Mouse (Mus musculus) thymus, adult 2 months (tissue): ENCODE measurements around the gene Foxa1. TPM values are rescaled to one million over a fixed set of nuclear protein-coding genes. Genes with fewer than 3 reads are reported as not detected.

Experiments used
- DNase-seq: peaks from one replicate; pipeline ENCODE4 v3.0.0; 2021
- H3K27ac ChIP-seq: fragments of 200-500 bp; 2 replicates; pipeline ENCODE4 v1.5.1; 2012; ENCODE audit warnings: low read length, control low read depth; ENCODE audit not compliant: control insufficient read depth, insufficient read depth
- H3K27me3 ChIP-seq: fragments of 200-500 bp; 2 replicates; pipeline ENCODE4 v1.6.1; 2012; ENCODE audit warnings: mild to moderate bottlenecking, low read length, moderate library complexity, mixed read lengths; ENCODE audit not compliant: control insufficient read depth, insufficient read depth
- H3K36me3 ChIP-seq: fragments of 200-500 bp; 2 replicates; pipeline ENCODE4 v1.6.1; 2012; ENCODE audit warnings: mild to moderate bottlenecking, low read length, moderate library complexity; ENCODE audit not compliant: control insufficient read depth, insufficient read depth
- H3K4me1 ChIP-seq: fragments of 200-500 bp; replicated peaks from 2 replicates; pipeline ENCODE4 v1.6.1; 2012; ENCODE audit warnings: low read length; ENCODE audit not compliant: control insufficient read depth, insufficient read depth
- H3K4me3 ChIP-seq: fragments of 200-500 bp; 2 replicates; pipeline ENCODE4 v1.5.1; 2012; ENCODE audit warnings: mild to moderate bottlenecking, low read length, control low read depth, moderate library complexity; ENCODE audit not compliant: control insufficient read depth, insufficient read depth
- CTCF ChIP-seq: fragments of 200-500 bp; IDR thresholded peaks from 2 replicates; pipeline ENCODE4 v1.5.1; 2012; ENCODE audit warnings: mild to moderate bottlenecking, control low read depth, low read length, moderate library complexity, borderline replicate concordance; ENCODE audit not compliant: control insufficient read depth, poor library complexity, insufficient read depth; ENCODE audit errors: extremely low read depth
- POLR2A ChIP-seq: fragments of 200-500 bp; IDR thresholded peaks from 2 replicates; pipeline ENCODE4 v1.6.1; 2012; ENCODE audit warnings: mild to moderate bottlenecking, low read length, control low read depth, moderate library complexity; ENCODE audit not compliant: control insufficient read depth, poor library complexity, insufficient read depth; ENCODE audit errors: extremely low read depth
- WGBS: fragments of 180-500 bp; shearing (Covaris S2); methylation state at CpG from one replicate; pipeline ENCODE4 v1.1.7; 2018; 5-methylcytosine and 5-hydroxymethylcytosine counted together
- polyA plus RNA-seq: library from polyadenylated mRNA; depleted of rRNA; stranded (reverse); fragments of >200 nt; gene quantifications from 2 replicates; pipeline ENCODE4 v1.2.3, GENCODE M21; 2012

Foxa1 gene
- polyA plus RNA-seq, 1 experiment = 1.5 TPM

DNA sequence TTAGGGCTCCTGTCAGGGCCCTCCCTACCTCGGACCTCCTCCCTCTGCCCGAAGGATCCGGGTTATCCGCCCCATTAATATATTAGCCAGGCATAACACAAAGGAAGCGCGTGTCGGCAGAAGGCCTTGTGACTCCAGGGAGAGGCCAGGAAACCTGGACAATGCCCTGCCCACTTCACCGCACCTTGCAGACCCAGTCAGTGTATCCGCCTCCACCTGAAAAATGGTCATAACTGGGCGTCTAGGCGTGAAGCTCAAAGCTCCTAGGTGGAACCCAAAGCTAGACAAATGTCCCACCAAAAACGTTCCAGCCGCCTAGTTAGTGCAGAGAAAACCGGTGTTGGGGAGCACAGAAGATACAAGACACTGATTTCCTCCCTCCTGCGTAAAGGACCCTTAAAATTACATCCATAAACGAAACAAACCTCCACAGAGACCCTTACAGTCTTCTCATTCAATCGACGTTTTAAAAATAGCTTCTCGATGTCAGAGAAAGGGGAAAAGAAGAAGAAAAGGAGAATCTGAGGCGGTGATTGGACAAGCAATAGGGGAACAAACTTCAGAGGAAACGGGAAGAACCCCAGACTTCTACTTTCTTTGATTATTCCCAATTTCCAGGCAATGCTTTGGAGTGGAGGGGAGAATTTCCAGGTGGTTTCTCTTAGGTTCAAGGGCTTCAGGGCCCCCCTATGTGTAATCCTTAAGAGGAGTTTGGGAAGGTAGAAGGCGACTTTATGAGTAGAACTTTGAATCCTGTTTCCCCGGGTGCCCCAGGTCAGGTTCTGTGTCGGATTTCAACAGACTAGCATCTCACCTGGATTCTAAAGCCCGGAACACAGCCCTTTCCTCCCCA lies 10.4 kb downstream of the Foxa1 start:
- Histone ChIP-seq H3K36me3 (no peaks in the 10 kb centered on the region), H3K4me1 (no peaks in the 10 kb centered on the region), H3K4me3 (no peak overlapping the region), H3K27me3 (peaks cover 21% of the 10 kb centered on the region), H3K27ac (no peak overlapping the region)
- TF ChIP-seq CTCF = no peak
- WGBS = 9% methylated on average over 25 of the region's 25 CpGs
- DNase-seq = no peak

DNA sequence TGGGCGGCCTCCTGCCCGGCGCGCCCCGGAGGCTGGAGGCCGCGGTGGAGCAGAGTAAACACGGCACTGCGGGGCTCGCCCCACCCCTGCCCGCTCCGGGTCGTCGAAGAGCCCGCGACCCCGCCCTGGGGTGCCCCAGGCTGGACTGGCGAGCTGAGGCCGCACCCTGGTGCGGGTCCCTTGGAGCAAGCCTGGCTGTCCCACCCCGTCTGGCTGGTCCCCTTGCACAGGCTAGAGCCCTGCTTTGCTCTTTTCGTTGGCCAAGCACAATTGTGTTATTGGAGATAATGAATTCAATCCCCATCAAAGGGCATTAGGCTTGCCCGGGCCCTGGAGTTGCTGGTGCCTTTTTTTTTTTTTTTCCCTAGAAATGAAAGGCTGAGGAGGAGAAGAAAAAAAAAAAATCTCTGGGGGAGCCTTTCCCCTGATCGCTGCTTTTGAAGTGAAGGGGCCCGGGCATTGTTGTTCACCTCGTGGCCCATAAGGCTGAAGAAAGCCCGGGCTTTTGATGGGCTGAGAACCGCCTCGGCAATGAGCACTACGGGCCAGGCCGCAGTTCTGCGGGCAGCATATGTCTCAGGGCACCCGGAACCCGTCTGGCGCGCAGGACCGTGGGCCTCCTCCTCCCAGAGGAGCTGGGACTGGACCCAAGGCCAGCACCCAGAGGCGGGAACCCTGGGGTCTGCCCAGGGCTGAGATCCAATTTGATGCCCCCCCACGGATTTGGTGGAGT lies 11.7 kb downstream of the Foxa1 start:
- Histone ChIP-seq H3K4me3 (no peak overlapping the region), H3K4me1 (no peaks in the 10 kb centered on the region), H3K27me3 (peaks cover 21% of the 10 kb centered on the region), H3K36me3 (no peaks in the 10 kb centered on the region), H3K27ac (no peak overlapping the region)
- TF ChIP-seq CTCF = no peak
- no peak for TF ChIP-seq POLR2A
- no peak for DNase-seq
- 8% methylated on average over 39 of the region's 39 CpGs for WGBS

GRCm38 (mm10) chr12:57534517-57534878 lies 12.2 kb downstream of the Foxa1 start:
- 5% methylated on average over 6 of the region's 6 CpGs for WGBS
- Histone ChIP-seq H3K36me3 (no peaks in the 10 kb centered on the region), H3K27me3 (peaks cover 19% of the 10 kb centered on the region), H3K4me1 (no peaks in the 10 kb centered on the region), H3K4me3 (no peak overlapping the region), H3K27ac (no peak overlapping the region)
- DNase-seq = no peak
- TF ChIP-seq CTCF (no peak), POLR2A (no peak)

DNA sequence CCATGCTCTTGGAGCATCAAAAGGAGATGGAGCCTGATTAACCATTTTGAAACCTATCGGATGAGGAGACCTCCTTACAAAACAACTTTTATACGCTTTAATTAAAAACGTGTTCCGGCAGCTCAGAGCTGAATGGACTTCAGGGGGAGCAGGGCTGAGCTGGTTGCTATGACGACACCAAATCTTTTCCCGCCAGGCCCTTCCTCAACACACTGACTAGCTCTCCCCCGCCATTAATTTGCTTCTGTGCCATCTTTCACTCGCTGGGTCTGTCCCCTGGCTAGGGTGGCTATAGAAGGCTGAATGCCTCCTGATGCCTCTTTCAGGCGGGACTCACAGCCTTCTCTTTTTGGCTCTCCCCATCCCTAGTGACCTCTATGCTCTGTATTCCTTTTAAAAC lies 16.2 kb downstream of the Foxa1 start:
- Histone ChIP-seq H3K36me3 (no peaks in the 10 kb centered on the region), H3K4me1 (no peaks in the 10 kb centered on the region), H3K27ac (no peak overlapping the region), H3K4me3 (no peak overlapping the region), H3K27me3 (peaks cover 7% of the 10 kb centered on the region)
- WGBS = 55% methylated on average over 9 of the region's 9 CpGs
- no peak for DNase-seq
- TF ChIP-seq CTCF (no peak), POLR2A (no peak)

- DNase-seq = no peak
- TF ChIP-seq CTCF = no peak
- TF ChIP-seq POLR2A = no peak
- H3K27me3 ChIP-seq = no peaks in the 10 kb centered on the region
- H3K4me3 ChIP-seq = no peak overlapping the region
- H3K27ac ChIP-seq = no peak overlapping the region
- no peaks in the 10 kb centered on the region for H3K4me1 ChIP-seq
- 43% methylated on average over 4 of the region's 4 CpGs for WGBS
- no peaks in the 10 kb centered on the region for H3K36me3 ChIP-seq
Observed at GRCm38 (mm10) chr12:57528335-57528734, 18.4 kb downstream of the Foxa1 start.

GRCm38 (mm10) chr12:57515702-57516377 lies 30.9 kb downstream of the Foxa1 start:
- DNase-seq = no peak
- TF ChIP-seq POLR2A = no peak
- TF ChIP-seq CTCF = no peak
- no peaks in the 10 kb centered on the region for H3K27me3 ChIP-seq
- no peak overlapping the region for H3K4me3 ChIP-seq
- 77% methylated on average over 12 of the region's 12 CpGs for WGBS
- H3K4me1 ChIP-seq = no peaks in the 10 kb centered on the region
- no peaks in the 10 kb centered on the region for H3K36me3 ChIP-seq
- no peak overlapping the region for H3K27ac ChIP-seq
